Mouse (Mus musculus): Measurements from ENCODE around the gene Enho. TPM values are rescaled to one million over a fixed set of nuclear protein-coding genes. Genes with fewer than 3 reads are reported as not detected.
A peak's percentile ranks its signal among the peaks of the same experiment; 100 is the strongest.

The Enho gene
- polyA plus RNA-seq, 1 experiment from 2014 or later, result 25.2 TPM

DNA sequence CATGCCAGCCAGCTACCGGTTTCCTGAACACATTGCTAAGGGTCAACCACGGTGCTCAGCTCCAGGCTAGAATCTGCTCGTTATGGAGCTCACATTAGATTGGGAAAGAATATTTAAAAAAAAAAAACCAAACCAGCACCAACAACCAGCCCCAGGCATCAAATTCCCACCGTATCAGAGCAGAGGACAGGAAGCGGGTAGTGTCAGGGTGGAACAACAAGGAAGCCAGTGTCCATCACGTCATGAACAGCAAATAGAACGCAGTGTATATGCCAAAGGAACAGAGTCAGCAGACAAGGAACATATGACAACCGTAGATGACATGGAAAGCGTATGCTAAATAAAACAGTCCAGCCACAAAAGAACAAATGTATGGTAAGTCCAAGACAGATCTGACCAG is 7.1 kb downstream of the Enho start:
- no peaks in the 10 kb centered on the region for H3K36me3 ChIP-seq (replicated peaks; ENCODE audit: insufficient read depth, low read length)
- H3K4me2 ChIP-seq (ENCODE audit: low read depth, low read length), result no peak overlapping the region
- no peak for TF ChIP-seq CTCF (IDR thresholded peaks at IDR 0.05; ENCODE audit: low read depth)
- no peak for TF ChIP-seq EP300 (IDR thresholded peaks at IDR 0.05; ENCODE audit: low read depth)
- H3K9ac ChIP-seq (replicated peaks), result no peak overlapping the region
- no peak overlapping the region for H3K27ac ChIP-seq (ENCODE audit: low read depth)
- DNase-seq, result no peak
- H3K4me3 ChIP-seq (ENCODE audit: low read depth, low read length), result no peak overlapping the region
- ATAC-seq, result no peak
- H3K27me3 ChIP-seq (ENCODE audit: insufficient read depth, low read length), result no peaks in the 10 kb centered on the region
- no peaks in the 10 kb centered on the region for H3K9me3 ChIP-seq (ENCODE audit: low read length)
- peaks cover 30% of the 10 kb centered on the region for H3K4me1 ChIP-seq (ENCODE audit: insufficient read depth)
- WGBS (ENCODE audit: insufficient replicate concordance), result 58% methylated on average over 9 of the region's 9 CpGs

DNA sequence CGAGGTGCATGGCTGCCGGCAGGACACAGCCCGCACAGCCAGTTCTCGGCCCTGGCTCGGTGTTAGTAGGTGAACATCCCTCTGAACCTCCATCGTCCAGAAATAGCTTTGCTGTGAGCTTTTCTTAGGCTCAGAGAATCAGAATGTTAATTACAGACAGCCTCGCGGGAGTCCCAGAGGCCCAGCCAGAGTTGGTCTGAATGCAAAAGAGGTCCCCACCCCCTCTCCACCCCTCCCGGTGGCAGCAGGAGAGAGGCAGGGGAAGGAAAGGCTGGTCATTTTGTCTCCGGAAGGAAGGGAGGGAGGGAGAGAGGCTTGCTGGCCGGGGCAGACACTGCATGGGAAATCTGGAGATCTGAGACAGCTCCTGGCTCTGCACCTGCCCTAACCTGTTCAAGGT is 8.7 kb downstream of the Enho start:
- Histone ChIP-seq H3K4me3 (ENCODE audit: low read depth, low read length) (no peak overlapping the region), H3K9me3 (ENCODE audit: low read length) (no peaks in the 10 kb centered on the region), H3K4me2 (ENCODE audit: low read depth, low read length) (peak overlapping the region; percentile 22), H3K4me1 (ENCODE audit: insufficient read depth) (peaks cover 37% of the 10 kb centered on the region), H3K27ac (ENCODE audit: low read depth) (no peak overlapping the region), H3K9ac (replicated peaks) (no peak overlapping the region), H3K27me3 (ENCODE audit: insufficient read depth, low read length) (no peaks in the 10 kb centered on the region), H3K36me3 (replicated peaks; ENCODE audit: insufficient read depth, low read length) (no peaks in the 10 kb centered on the region)
- DNase-seq, result peak; percentile 31
- TF ChIP-seq CTCF (IDR thresholded peaks at IDR 0.05; ENCODE audit: low read depth) (no peak), EP300 (IDR thresholded peaks at IDR 0.05; ENCODE audit: low read depth) (no peak)
- 8% methylated on average over 11 of the region's 11 CpGs for WGBS (ENCODE audit: insufficient replicate concordance)
- no peak for ATAC-seq

GRCm38 (mm10) chr4:41630196-41630595 is 9.9 kb downstream of the Enho start:
- peak overlapping the region; percentile 63 for H3K27ac ChIP-seq (ENCODE audit: low read depth)
- TF ChIP-seq CTCF (IDR thresholded peaks at IDR 0.05; ENCODE audit: low read depth), result no peak
- peak; percentile 15; the same call in 1 of the 2 replicates for TF ChIP-seq EP300 (IDR thresholded peaks at IDR 0.05; ENCODE audit: low read depth)
- H3K36me3 ChIP-seq (replicated peaks; ENCODE audit: insufficient read depth, low read length), result no peaks in the 10 kb centered on the region
- H3K9me3 ChIP-seq (ENCODE audit: low read length), result no peaks in the 10 kb centered on the region
- 45% methylated on average over 6 of the region's 6 CpGs for WGBS (ENCODE audit: insufficient replicate concordance)
- no peak overlapping the region; the same call in 1 of the 2 replicates for H3K9ac ChIP-seq (replicated peaks)
- peaks cover 40% of the 10 kb centered on the region for H3K4me1 ChIP-seq (ENCODE audit: insufficient read depth)
- H3K27me3 ChIP-seq (ENCODE audit: insufficient read depth, low read length), result no peaks in the 10 kb centered on the region
- peak overlapping the region; percentile 38; the same call in 1 of the 2 replicates for H3K4me2 ChIP-seq (ENCODE audit: low read depth, low read length)
- peak; percentile 48 for DNase-seq
- no peak overlapping the region for H3K4me3 ChIP-seq (ENCODE audit: low read depth, low read length)
- ATAC-seq, result peak; percentile 86

DNA sequence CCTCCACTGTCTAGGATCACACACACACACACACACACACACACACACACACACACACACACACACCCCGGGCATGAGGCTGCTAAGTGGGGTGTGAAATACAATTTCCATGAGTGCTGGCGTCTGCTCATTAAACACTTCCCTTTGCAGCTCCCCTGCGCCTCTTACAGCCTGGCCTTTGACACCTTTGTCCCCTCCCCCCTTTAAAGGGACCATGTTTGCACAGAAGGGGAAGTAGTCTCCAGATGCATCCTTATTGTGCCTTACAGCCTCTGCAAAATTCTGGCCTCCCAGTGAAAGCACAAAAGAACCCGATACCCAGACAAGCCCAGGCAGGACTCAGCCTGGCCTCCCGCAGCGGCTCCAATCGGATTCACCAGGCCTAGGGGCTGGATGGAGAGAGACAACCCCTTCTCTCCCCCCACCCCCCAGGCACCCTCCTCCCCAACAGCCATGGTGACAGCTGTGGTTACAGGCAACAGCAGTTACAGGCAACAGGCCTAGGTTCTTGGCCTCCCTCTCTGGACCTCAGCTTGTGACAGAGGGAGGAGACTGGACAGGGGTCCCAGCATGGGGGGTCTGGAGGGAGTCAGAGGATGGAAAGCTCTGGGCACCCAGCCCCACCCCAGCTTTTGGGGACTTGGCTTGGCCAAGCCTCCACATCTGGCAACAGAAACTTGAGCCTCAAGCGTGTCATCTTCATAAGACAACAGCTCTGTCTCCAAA is 11.8 kb downstream of the Enho start:
- DNase-seq, result peak; percentile 32
- no peak overlapping the region for H3K4me3 ChIP-seq (ENCODE audit: low read depth, low read length)
- H3K27ac ChIP-seq (ENCODE audit: low read depth), result no peak overlapping the region
- TF ChIP-seq CTCF (IDR thresholded peaks at IDR 0.05; ENCODE audit: low read depth), result no peak
- no peak for TF ChIP-seq EP300 (IDR thresholded peaks at IDR 0.05; ENCODE audit: low read depth)
- no peaks in the 10 kb centered on the region for H3K27me3 ChIP-seq (ENCODE audit: insufficient read depth, low read length)
- no peak for ATAC-seq
- no peak overlapping the region for H3K9ac ChIP-seq (replicated peaks)
- H3K4me1 ChIP-seq (ENCODE audit: insufficient read depth), result peaks cover 40% of the 10 kb centered on the region
- H3K36me3 ChIP-seq (replicated peaks; ENCODE audit: insufficient read depth, low read length), result no peaks in the 10 kb centered on the region
- 21% methylated on average over 8 of the region's 8 CpGs for WGBS (ENCODE audit: insufficient replicate concordance)
- H3K4me2 ChIP-seq (ENCODE audit: low read depth, low read length), result no peak overlapping the region
- H3K9me3 ChIP-seq (ENCODE audit: low read length), result no peaks in the 10 kb centered on the region

GRCm38 (mm10) chr4:41622071-41622470 is 18.1 kb downstream of the Enho start:
- ATAC-seq (no peak), DNase-seq (no peak)
- Histone ChIP-seq H3K27me3 (ENCODE audit: insufficient read depth, low read length) (peaks cover 2% of the 10 kb centered on the region; the same call in 1 of the 2 replicates), H3K27ac (ENCODE audit: low read depth) (no peak overlapping the region), H3K4me1 (ENCODE audit: insufficient read depth) (peaks cover 7% of the 10 kb centered on the region), H3K36me3 (replicated peaks; ENCODE audit: insufficient read depth, low read length) (no peaks in the 10 kb centered on the region), H3K9me3 (ENCODE audit: low read length) (no peaks in the 10 kb centered on the region), H3K9ac (replicated peaks) (no peak overlapping the region), H3K4me2 (ENCODE audit: low read depth, low read length) (no peak overlapping the region), H3K4me3 (ENCODE audit: low read depth, low read length) (no peak overlapping the region)
- TF ChIP-seq EP300 (IDR thresholded peaks at IDR 0.05; ENCODE audit: low read depth), result no peak
- no peak for TF ChIP-seq CTCF (IDR thresholded peaks at IDR 0.05; ENCODE audit: low read depth)
- 84% methylated on average over 14 of the region's 14 CpGs for WGBS (ENCODE audit: insufficient replicate concordance)

- no peak for ATAC-seq
Observed at GRCm38 (mm10) chr4:41618916-41619746, 21.0 kb downstream of the Enho start.

More at GRCm38 (mm10) chr4:41618916-41619746, 21.0 kb downstream of the Enho start:
- DNase-seq, result no peak
- 63% methylated on average over 12 of the region's 12 CpGs for WGBS (ENCODE audit: insufficient replicate concordance)
- Histone ChIP-seq H3K27me3 (ENCODE audit: insufficient read depth, low read length) (peaks cover 2% of the 10 kb centered on the region; the same call in 1 of the 2 replicates), H3K4me1 (ENCODE audit: insufficient read depth) (no peaks in the 10 kb centered on the region), H3K9ac (replicated peaks) (no peak overlapping the region), H3K4me3 (ENCODE audit: low read depth, low read length) (no peak overlapping the region), H3K9me3 (ENCODE audit: low read length) (no peaks in the 10 kb centered on the region), H3K4me2 (ENCODE audit: low read depth, low read length) (no peak overlapping the region), H3K36me3 (replicated peaks; ENCODE audit: insufficient read depth, low read length) (no peaks in the 10 kb centered on the region), H3K27ac (ENCODE audit: low read depth) (no peak overlapping the region)
- TF ChIP-seq CTCF (IDR thresholded peaks at IDR 0.05; ENCODE audit: low read depth), result no peak
- no peak for TF ChIP-seq EP300 (IDR thresholded peaks at IDR 0.05; ENCODE audit: low read depth)

Data from liver, postnatal 0 days (tissue).